Mouse (Mus musculus): Measurements from ENCODE around the gene Osbp.
"Not testable (repeated sequence)": the region's sequence is repeated elsewhere in the genome, so short reads cannot be mapped to it uniquely, and the experiment has no call there.

The Osbp gene

GRCm38 (mm10) chr19:11965023-11965942 lies at the start of gene Osbp:
Gene Osbp, plus strand, starts transcription at chr19:11965941.
- DNase-seq (ENCODE audit: low spot score) = peak; percentile 99

GRCm38 (mm10) chr19:11922068-11922467 lies 43.7 kb upstream of the Osbp start:
- DNase-seq (ENCODE audit: low spot score) = no peak

- not testable (repeated sequence) for DNase-seq (ENCODE audit: low spot score)
Observed at GRCm38 (mm10) chr19:11922515-11922914, 43.2 kb upstream of the Osbp start.

GRCm38 (mm10) chr19:11926380-11926779 lies 39.4 kb upstream of the Osbp start:
- DNase-seq (ENCODE audit: low spot score) = no peak

GRCm38 (mm10) chr19:11928025-11928748 lies 37.6 kb upstream of the Osbp start:
- DNase-seq (ENCODE audit: low spot score) = no peak

GRCm38 (mm10) chr19:11946460-11946859 lies 19.3 kb upstream of the Osbp start:
- not testable (repeated sequence) for DNase-seq (ENCODE audit: low spot score)

- no peak for DNase-seq (ENCODE audit: low spot score)
Observed at GRCm38 (mm10) chr19:11949878-11950277, 15.9 kb upstream of the Osbp start.

- no peak for DNase-seq (ENCODE audit: low spot score)
Observed at GRCm38 (mm10) chr19:11950747-11951146, 15.0 kb upstream of the Osbp start.

- DNase-seq (ENCODE audit: low spot score) = no peak
Observed at GRCm38 (mm10) chr19:11954206-11954605, 11.5 kb upstream of the Osbp start.

GRCm38 (mm10) chr19:11956636-11957035 lies 9.1 kb upstream of the Osbp start:
- no peak for DNase-seq (ENCODE audit: low spot score)

- peak; percentile 85 for DNase-seq (ENCODE audit: low spot score)
Observed at GRCm38 (mm10) chr19:11957396-11957795, 8.3 kb upstream of the Osbp start.

- peak; percentile 57 for DNase-seq (ENCODE audit: low spot score)
Observed at GRCm38 (mm10) chr19:11957846-11958245, 7.9 kb upstream of the Osbp start.

GRCm38 (mm10) chr19:11964266-11964665 lies 1.5 kb upstream of the Osbp start:
- no peak for DNase-seq (ENCODE audit: low spot score)

GRCm38 (mm10) chr19:11966201-11966636 lies 478 bp downstream of the Osbp start:
- DNase-seq (ENCODE audit: low spot score) = peak; percentile 23

GRCm38 (mm10) chr19:11969155-11970050 lies 3.7 kb downstream of the Osbp start:
- DNase-seq (ENCODE audit: low spot score) = no peak

- DNase-seq (ENCODE audit: low spot score) = no peak
Observed at GRCm38 (mm10) chr19:11973511-11974222, 7.9 kb downstream of the Osbp start.

GRCm38 (mm10) chr19:11974223-11974540 lies 8.4 kb downstream of the Osbp start:
- no peak for DNase-seq (ENCODE audit: low spot score)

- DNase-seq (ENCODE audit: low spot score) = no peak
Observed at GRCm38 (mm10) chr19:11975683-11976082, 9.9 kb downstream of the Osbp start.

GRCm38 (mm10) chr19:11977363-11977762 lies 11.6 kb downstream of the Osbp start:
- DNase-seq (ENCODE audit: low spot score) = no peak

GRCm38 (mm10) chr19:11980471-11980870 lies 14.7 kb downstream of the Osbp start:
- DNase-seq (ENCODE audit: low spot score) = no peak

GRCm38 (mm10) chr19:11984614-11985013 lies 18.9 kb downstream of the Osbp start:
- DNase-seq (ENCODE audit: low spot score) = not testable (repeated sequence)
